Mouse (Mus musculus): ENCODE data around the gene Olfr1443.
"Not testable (repeated sequence)": the region's sequence is repeated elsewhere in the genome, so short reads cannot be mapped to it uniquely, and the experiment has no call there.

Gene Olfr1443

GRCm38 (mm10) chr19:12677812-12678211 lies at the start of gene Olfr1443:
Gene Olfr1443 (plus strand): TSS chr19:12678112.
- DNase-seq (ENCODE audit: low spot score in 2 of 2), result no peak

GRCm38 (mm10) chr19:12633176-12633575 lies 44.7 kb upstream of the Olfr1443 start, which contains the start of gene Glyat:
Gene Glyat (plus strand): TSS chr19:12633308.
- no peak for DNase-seq (ENCODE audit: low spot score in 2 of 2)

GRCm38 (mm10) chr19:12634259-12634658 lies 43.7 kb upstream of the Olfr1443 start:
- DNase-seq (ENCODE audit: low spot score in 2 of 2), result no peak

DNA sequence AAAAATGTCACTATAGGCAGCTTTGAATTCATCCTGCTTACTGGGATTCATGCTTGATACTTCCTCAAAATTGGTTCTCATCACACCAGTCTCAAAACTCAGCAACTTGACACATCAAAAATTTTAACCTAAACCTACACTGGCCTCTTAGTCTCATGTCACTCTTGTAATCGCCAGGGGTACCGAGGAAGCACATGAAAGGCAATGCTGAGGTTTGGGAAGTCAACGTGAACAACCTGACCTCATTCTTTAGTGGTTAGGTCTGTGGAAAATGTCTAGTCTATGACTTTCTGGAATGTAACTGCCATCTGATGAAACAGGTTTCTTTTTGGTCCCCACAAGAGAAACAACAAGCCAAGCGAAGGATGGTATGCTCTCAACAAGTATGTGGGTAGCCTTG lies 42.9 kb upstream of the Olfr1443 start:
- DNase-seq (ENCODE audit: low spot score in 2 of 2), result no peak

DNA sequence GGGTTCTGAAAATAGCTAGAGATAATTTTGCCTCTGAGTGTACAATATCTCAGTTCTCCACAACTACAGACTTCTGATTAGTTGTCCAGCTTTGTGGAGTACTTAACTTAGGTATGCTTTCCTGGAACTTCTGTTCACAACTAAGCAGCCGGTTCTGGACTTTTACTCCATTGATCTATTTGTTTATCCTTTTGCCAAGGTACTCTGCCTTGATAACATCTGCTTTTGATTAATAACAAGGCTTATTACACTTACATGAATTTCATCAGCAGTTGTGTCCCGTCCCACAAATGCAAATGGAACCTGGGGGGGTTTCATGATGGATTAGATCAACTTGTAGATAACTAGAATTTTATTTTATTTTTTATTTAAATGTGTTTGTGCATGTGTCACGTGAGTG lies 41.0 kb upstream of the Olfr1443 start:
- DNase-seq (ENCODE audit: low spot score in 2 of 2), result no peak

GRCm38 (mm10) chr19:12638049-12638448 lies 39.9 kb upstream of the Olfr1443 start:
- DNase-seq (ENCODE audit: low spot score in 2 of 2), result no peak

DNA sequence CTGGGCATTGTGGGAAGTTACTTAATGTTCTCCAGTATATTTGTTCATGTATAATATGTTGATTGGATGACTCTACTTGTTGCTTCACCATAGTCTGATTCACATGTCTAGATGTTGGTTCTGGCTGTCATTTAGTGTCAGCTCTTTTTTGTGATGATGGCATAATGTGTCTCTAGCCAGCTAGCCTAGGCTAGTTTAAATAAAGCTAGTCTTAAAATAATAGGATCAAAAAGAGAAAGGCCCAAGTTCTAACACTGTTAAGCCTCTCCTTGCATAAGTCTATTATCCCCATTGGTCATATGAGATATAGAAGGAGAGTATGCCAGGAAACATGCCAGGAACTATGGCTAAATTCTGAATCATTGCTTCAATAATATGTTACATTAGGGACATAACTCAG lies 28.4 kb upstream of the Olfr1443 start:
- DNase-seq (ENCODE audit: low spot score in 2 of 2), result no peak

DNA sequence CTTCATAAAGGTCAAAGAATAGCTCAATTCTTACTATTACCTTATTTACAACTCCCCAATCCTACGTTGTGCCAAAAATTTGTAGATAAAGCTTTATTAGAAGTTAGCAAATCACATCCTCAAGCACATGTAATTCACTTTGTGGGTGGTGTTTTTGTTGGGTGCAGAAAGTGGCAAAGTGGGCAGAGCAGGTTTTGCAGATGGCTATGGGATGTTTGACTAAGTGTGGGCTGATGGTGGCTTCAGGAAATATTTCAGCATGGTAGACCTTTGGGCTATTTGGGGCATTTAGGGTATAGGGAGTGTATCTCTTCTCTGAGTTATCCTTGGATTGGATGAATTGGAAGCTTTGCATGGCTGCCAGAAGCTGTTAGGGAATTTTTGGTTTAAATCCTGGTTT lies 11.8 kb upstream of the Olfr1443 start:
- DNase-seq (ENCODE audit: low spot score in 2 of 2), result no peak

DNA sequence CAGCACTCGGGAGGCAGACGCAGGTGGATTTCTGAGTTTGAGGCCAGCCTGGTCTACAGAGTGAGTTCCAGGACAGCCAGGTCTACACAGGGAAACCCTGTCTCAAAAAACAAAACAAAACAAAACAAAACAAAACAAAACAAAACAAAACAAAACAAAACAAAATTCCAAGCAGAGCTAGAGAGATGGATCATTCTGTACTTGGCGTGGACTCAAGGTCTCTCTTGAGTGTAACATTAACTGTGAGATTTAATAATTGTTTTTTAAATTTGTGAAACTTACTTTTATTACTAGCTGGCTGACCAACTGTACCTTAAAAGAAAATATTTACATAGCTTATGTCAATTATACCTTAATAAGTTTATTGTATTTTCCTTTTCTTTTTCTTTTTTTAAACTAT lies 9.3 kb upstream of the Olfr1443 start:
- DNase-seq (ENCODE audit: low spot score in 2 of 2), result not testable (repeated sequence)

DNA sequence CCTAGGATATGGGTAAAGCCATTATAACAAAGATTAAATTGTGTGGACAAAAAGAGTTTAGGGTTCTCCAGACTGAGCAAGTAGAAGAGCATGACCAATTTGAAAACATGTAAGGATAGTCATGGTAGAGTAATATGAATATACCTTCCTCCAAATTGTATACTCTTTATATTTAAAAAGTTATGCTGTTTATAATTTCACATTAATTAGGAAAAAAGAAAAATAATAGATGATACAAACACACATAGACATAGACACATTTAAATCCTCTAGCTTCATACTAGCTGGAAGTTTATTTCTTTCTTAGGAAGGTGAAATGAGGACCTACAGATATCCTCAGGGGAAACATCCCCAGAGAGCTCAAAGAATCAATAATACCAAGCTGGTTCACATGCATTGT lies 7.8 kb upstream of the Olfr1443 start, which contains the start of gene Olfr1442:
Gene Olfr1442, plus strand, starts transcription at position 301 of the 400 bp plus-strand sequence.
- no peak for DNase-seq (ENCODE audit: low spot score in 2 of 2)

- no peak for DNase-seq (ENCODE audit: low spot score in 2 of 2)
Observed at GRCm38 (mm10) chr19:12671051-12671450, 6.9 kb upstream of the Olfr1443 start.

DNA sequence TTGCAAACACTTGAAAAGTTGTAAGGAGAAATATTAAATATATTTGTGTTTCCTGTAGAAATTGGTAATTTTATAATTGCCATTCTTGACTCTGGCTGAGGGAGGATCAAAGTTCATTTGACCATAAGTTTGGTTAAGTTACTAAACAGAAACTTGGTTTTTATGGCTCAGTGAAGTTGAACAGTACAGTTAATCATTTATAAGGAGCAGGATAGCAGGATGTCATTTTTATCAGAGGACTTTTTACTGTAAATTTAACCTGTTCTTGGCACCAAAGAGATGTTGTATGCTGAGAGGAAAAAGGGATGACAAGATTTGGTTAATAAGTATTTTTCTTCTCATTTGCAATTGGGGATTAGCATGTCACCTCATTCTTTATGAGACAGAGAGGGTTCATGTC lies 6.7 kb downstream of the Olfr1443 start:
- DNase-seq (ENCODE audit: low spot score in 2 of 2), result no peak

DNA sequence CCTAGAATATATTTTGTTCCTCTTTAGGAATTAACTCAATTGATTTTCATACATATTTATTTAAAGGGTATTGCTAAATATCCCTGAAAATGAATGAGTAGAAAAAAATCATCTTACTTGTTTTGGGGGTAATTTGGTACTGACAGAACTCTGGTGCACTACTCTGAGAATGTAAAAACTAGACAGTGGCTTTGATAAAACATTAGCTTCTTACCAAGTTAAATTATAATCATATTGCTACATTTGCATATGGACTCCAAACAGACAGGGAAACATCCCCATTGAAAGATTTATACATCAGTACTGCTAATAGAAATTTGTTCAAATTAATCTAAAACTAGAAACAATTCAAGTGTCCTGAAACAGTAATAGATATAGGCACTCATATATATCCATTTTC lies 7.3 kb downstream of the Olfr1443 start:
- no peak for DNase-seq (ENCODE audit: low spot score in 2 of 2)

GRCm38 (mm10) chr19:12695590-12695989 lies 17.7 kb downstream of the Olfr1443 start, which contains the start of gene Keg1:
Gene Keg1 (plus strand): TSS chr19:12695786.
- DNase-seq (ENCODE audit: low spot score in 2 of 2), result no peak

GRCm38 (mm10) chr19:12696221-12696620 lies 18.3 kb downstream of the Olfr1443 start:
- DNase-seq (ENCODE audit: low spot score in 2 of 2), result no peak

DNA sequence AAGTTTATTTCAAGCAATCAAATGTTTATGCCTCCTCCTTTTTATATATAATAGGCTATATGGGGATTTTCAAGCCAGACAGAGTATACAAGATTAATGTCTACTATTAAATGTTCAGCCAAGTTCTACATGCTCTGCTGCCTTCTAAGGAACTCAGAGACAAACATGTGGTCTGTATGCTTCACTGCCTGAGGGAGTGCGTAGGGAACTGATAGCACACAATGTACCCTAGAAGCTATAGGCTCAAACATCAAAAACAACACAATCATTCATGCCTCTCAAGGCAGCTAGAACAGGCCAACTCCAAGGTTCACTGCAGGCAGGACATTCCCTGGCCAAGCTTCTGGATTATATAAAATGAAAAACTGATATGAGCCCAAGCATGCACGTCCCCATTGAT lies 30.5 kb downstream of the Olfr1443 start:
- DNase-seq (ENCODE audit: low spot score in 2 of 2), result no peak

- no peak for DNase-seq (ENCODE audit: low spot score in 2 of 2)
Observed at GRCm38 (mm10) chr19:12708986-12709385, 31.1 kb downstream of the Olfr1443 start.

DNA sequence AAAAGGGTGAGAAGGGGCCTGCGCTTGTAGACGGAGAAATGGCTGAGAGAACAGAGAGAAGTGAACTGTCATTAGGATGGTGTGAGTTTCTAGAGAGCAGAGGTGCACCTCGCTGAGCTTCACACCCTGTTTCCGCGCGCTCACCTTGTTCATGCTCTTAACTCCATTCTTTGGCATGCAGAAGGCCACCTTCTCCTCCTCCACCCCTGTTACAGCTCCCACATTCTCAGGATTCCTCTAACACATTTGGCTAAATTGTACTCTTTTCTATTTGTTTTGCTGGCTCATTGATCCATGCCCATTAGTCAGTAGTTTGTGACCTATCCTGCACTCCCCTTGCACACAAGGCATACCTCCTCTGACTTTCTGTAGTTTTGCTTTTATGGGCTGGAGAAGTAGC lies 41.3 kb downstream of the Olfr1443 start:
- DNase-seq (ENCODE audit: low spot score in 2 of 2), result no peak

- DNase-seq (ENCODE audit: low spot score in 2 of 2), result no peak
Observed at GRCm38 (mm10) chr19:12720463-12720862, 42.6 kb downstream of the Olfr1443 start.

DNA sequence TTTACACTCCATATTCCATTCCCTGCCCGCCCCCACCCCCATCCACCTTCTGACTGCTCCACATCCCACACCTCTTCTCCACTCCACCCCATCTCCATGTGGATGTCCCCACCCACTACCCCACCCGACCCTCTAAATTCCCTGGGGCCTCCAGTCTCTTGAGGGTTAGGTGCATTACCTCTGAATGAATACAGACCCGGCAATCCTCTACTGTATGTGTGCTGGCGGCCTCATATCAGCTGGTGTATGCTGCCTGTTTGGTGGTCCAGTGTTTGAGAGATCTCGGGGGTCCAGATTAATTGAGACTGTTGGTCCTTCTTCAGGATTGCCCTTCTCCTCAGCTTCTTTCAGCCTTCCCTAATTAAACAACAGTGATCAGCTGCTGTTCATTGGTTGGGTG lies 43.0 kb downstream of the Olfr1443 start:
- DNase-seq (ENCODE audit: low spot score in 2 of 2), result not testable (repeated sequence)

DNA sequence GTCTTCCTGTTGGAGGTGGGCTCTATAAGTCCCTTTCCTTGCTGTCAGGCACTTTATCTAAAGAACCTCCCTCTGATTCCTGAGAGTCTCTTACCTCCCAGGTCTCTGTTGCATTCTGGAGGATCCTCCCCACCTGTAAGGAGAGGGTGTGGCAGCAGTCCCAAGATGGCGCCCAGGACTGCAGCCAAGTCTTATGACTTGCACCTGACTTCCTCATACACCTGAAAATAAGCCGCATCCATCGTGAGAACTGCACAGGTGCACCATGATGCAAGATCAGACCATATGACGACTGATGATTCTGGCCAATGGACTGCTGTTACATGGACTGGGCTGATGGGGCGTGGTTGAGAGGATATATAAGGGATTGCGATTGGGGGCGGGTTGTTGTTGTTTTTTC lies 43.7 kb downstream of the Olfr1443 start:
- DNase-seq (ENCODE audit: low spot score in 2 of 2), result not testable (repeated sequence)

- DNase-seq (ENCODE audit: low spot score in 2 of 2), result no peak
Observed at GRCm38 (mm10) chr19:12722308-12722707, 44.4 kb downstream of the Olfr1443 start.

DNA sequence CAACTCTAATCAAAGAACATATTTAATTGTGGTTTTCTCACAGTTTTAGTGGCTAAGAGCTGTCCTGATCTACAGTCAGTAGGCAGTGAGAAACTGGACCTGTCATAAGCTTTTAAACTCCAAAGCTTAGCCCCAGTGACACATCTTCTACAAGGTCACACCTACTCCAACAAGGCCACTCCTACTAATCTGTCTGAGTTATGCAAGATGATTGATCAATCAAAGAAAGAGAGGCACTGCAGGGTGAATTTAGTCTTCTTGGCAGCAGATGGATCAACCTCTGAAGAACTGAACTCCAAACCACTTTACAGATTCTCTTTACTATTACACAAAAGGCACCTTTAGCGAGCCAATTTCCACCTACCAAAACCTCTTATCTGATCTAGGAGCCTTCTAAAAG lies 47.9 kb downstream of the Olfr1443 start:
- DNase-seq (ENCODE audit: low spot score in 2 of 2), result no peak

- DNase-seq (ENCODE audit: low spot score in 2 of 2), result no peak
Observed at GRCm38 (mm10) chr19:12731036-12731435, 53.1 kb downstream of the Olfr1443 start.
